ENCODE assay signal across 8 mouse cellular contexts in the genomic region with DNA sequence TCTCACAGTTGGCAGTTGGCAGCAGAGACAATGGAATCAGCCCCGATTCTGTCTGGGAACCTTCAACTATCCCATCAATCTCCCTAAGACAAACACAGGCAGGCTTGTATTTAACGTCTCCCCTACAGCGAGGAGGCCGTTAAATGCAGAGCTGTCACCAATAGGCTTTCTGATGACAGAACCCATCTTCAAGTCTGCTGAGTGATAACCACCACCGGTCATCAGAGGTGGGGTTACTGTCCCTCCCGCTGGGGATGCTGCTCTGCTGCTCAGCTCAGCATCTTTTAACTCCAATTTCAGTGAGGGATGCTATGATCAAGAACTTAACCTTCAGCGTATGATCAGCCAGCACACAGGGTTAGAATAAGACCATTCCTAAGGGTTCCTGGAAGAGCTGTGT. TPM values are rescaled to one million over a fixed set of nuclear protein-coding genes. Genes with fewer than 3 reads are reported as not detected.
DNase-seq lines count a peak whose midpoint lies in the region; ATAC-seq and TF ChIP-seq lines count a peak whose summit lies in the region.
"Had no signal": no experiment of that assay in that cellular context is flagged by ENCODE, and none has a peak within 500 bp of the region (broad histone marks: within the 10 kb centered on the region; RNA-seq: fewer than 3 reads in every experiment).

No protein-coding gene starts in this region.

- H3K4me2 ChIP-seq in lung, embryonic 15.5 days, result peak overlapping the region; percentile 97
- peak overlapping the region; percentile 98; the same call in 1 of the 2 replicates for H3K4me2 ChIP-seq in forebrain, postnatal 0 days (ENCODE audit: low read depth)
- H3K4me2 ChIP-seq in liver, embryonic 14.5 days (ENCODE audit: low read depth), result peak overlapping the region; percentile 87
- peak overlapping the region; percentile 99 for H3K4me2 ChIP-seq in stomach, embryonic 14.5 days (replicated peaks; ENCODE audit: low read depth, low read length)

- H3K4me3 ChIP-seq in lung, embryonic 15.5 days, result peak overlapping the region; percentile 68
- peak overlapping the region; percentile 70; the same call in 1 of the 2 replicates for H3K4me3 ChIP-seq in forebrain, postnatal 0 days (ENCODE audit: low read depth, low read length)
- H3K4me3 ChIP-seq in liver, embryonic 14.5 days (ENCODE audit: insufficient read depth in 1 of 2, low read depth in 2 of 2, low read length in 2 of 2), result peak overlapping the region; percentile 73 to 91
- H3K4me3 ChIP-seq in stomach, embryonic 14.5 days (ENCODE audit: low read depth, low read length), result peak overlapping the region; percentile 72

- no peak overlapping the region for H3K27ac ChIP-seq in lung, embryonic 15.5 days
- H3K27ac ChIP-seq in forebrain, postnatal 0 days (ENCODE audit: low read depth, low read length), result no peak overlapping the region
- peak overlapping the region; percentile 94 for H3K27ac ChIP-seq in liver, embryonic 14.5 days
- no peak overlapping the region for H3K27ac ChIP-seq in stomach, embryonic 14.5 days (ENCODE audit: low read length)

- no peak for ATAC-seq in lung, embryonic 15.5 days (ENCODE audit: borderline replicate concordance, extremely low read depth, low FRiP score, low TSS enrichment)
- no peak for ATAC-seq in forebrain, postnatal 0 days
- peak; percentile 57 for ATAC-seq in liver, embryonic 14.5 days (ENCODE audit: insufficient read depth)
- no peak for ATAC-seq in stomach, embryonic 14.5 days (ENCODE audit: insufficient number of reproducible peaks, insufficient read depth, low FRiP score, low read depth)
- ATAC-seq in granulocyte monocyte progenitor cell, adult 5-6 weeks (replicated peaks; ENCODE audit: poor library complexity, severe bottlenecking), result no peak

- no peaks in the 10 kb centered on the region for H3K36me3 ChIP-seq in lung, embryonic 15.5 days
- H3K36me3 ChIP-seq in forebrain, postnatal 0 days (ENCODE audit: insufficient read depth), result no peaks in the 10 kb centered on the region
- H3K36me3 ChIP-seq in liver, embryonic 14.5 days (replicated peaks; ENCODE audit: control insufficient read depth, insufficient read depth, low read depth), result peaks cover 21% of the 10 kb centered on the region
- H3K36me3 ChIP-seq in stomach, embryonic 14.5 days (ENCODE audit: control insufficient read depth, insufficient read depth, low read length), result no peaks in the 10 kb centered on the region

- no peak for TF ChIP-seq EP300 in liver, embryonic 14.5 days (IDR thresholded peaks at IDR 0.05; ENCODE audit: low read depth)

- WGBS in lung, embryonic 15.5 days, result 20% methylated on average over 7 of the region's 7 CpGs
- WGBS in forebrain, postnatal 0 days, result 21% methylated on average over 7 of the region's 7 CpGs
- WGBS in liver, embryonic 14.5 days (ENCODE audit: insufficient replicate concordance), result 7% methylated on average over 7 of the region's 7 CpGs
- 16% methylated on average over 7 of the region's 7 CpGs for WGBS in stomach, embryonic 14.5 days

- peaks cover 43% of the 10 kb centered on the region for H3K4me1 ChIP-seq in lung, embryonic 15.5 days
- H3K4me1 ChIP-seq in forebrain, postnatal 0 days (ENCODE audit: insufficient read depth), result 0 out of 2 replicates have a peak, but pooled peaks cover 18% of the 10 kb centered on the region
- peaks cover 44 to 46% of the 10 kb centered on the region in 2 experiments for H3K4me1 ChIP-seq in liver, embryonic 14.5 days (replicated peaks; ENCODE audit: control insufficient read depth in 2 of 2, insufficient read depth in 2 of 2, low read length in 1 of 2)
- H3K4me1 ChIP-seq in stomach, embryonic 14.5 days (ENCODE audit: control insufficient read depth, insufficient read depth, low read length), result peaks cover 20% of the 10 kb centered on the region

- no peak overlapping the region; the same call in 1 of the 2 replicates for H3K9ac ChIP-seq in lung, embryonic 15.5 days
- no peak overlapping the region for H3K9ac ChIP-seq in forebrain, postnatal 0 days
- peak overlapping the region; percentile 75 for H3K9ac ChIP-seq in liver, embryonic 14.5 days (replicated peaks)
- no peak overlapping the region for H3K9ac ChIP-seq in stomach, embryonic 14.5 days (replicated peaks; ENCODE audit: low read depth, low read length)

- TF ChIP-seq CTCF in forebrain, postnatal 0 days (IDR thresholded peaks at IDR 0.05; ENCODE audit: low read depth), result no peak
- no peak for TF ChIP-seq CTCF in liver, embryonic 14.5 days (IDR thresholded peaks at IDR 0.05; ENCODE audit: low read depth)

- peaks cover 24% of the 10 kb centered on the region for H3K27me3 ChIP-seq in lung, embryonic 15.5 days
- H3K27me3 ChIP-seq in forebrain, postnatal 0 days (ENCODE audit: insufficient read depth, low read length), result peaks cover 22% of the 10 kb centered on the region
- H3K27me3 ChIP-seq in liver, embryonic 14.5 days (ENCODE audit: control insufficient read depth, insufficient read depth, low read length), result peaks cover 18% of the 10 kb centered on the region
- H3K27me3 ChIP-seq in stomach, embryonic 14.5 days (ENCODE audit: control insufficient read depth, insufficient read depth, low read length), result no peaks in the 10 kb centered on the region; the same call in 1 of the 2 replicates

- H3K9me3 ChIP-seq in lung, embryonic 15.5 days, result no peaks in the 10 kb centered on the region
- H3K9me3 ChIP-seq in forebrain, postnatal 0 days (ENCODE audit: low read length), result no peaks in the 10 kb centered on the region
- H3K9me3 ChIP-seq in liver, embryonic 14.5 days (ENCODE audit: control insufficient read depth, low read length), result no peaks in the 10 kb centered on the region
- H3K9me3 ChIP-seq in stomach, embryonic 14.5 days (ENCODE audit: control insufficient read depth, low read depth, low read length), result no peaks in the 10 kb centered on the region

- no peak for DNase-seq in lung, postnatal 25 days (ENCODE audit: low spot score)
- no peak for DNase-seq in forebrain, postnatal 0 days
- peak in 2 of 3 experiments; percentile 52 to 64 for DNase-seq in liver, embryonic 14.5 days (ENCODE audit: low read depth in 3 of 3, low spot score in 3 of 3)
- no peak for DNase-seq in yolk sac, embryonic 10.5 days (ENCODE audit: low spot score)
- DNase-seq: adrenal gland, postnatal 10 days had no signal

RNA-seq across cellular contexts. Expression of a gene that starts 2.0 kb away (rescaled TPM):
- polyA plus RNA-seq in lung, embryonic 15.5 days (2015; fragmentation: Nextera tagmentation; extraction: Ambion mirVana), result 13.9 and 14.9 TPM in 2 replicates
- 3.5 and 3.7 TPM in 2 replicates for total RNA-seq in forebrain, postnatal 0 days (2014; rRNA removed)
- polyA plus RNA-seq in forebrain, postnatal 0 days (2015; fragmentation: Nextera tagmentation; extraction: Ambion mirVana), result 1.6 and 1.7 TPM in 2 replicates
- polyA plus RNA-seq in liver, embryonic 14.5 days (2012; rRNA removed), result 15.1 and 15.9 TPM in 2 replicates
- 28.0 and 29.2 TPM in 2 replicates for polyA plus RNA-seq in liver, embryonic 14.5 days (2014; fragmentation: Nextera tagmentation; extraction: Ambion mirVana)
- 12.1 and 15.5 TPM in 2 replicates for polyA plus RNA-seq in stomach, embryonic 14.5 days (2014; fragmentation: Nextera tagmentation; extraction: Ambion mirVana)
- total RNA-seq in granulocyte monocyte progenitor cell, adult 5-6 weeks (2014; fragmentation: Nextera tagmentation), result not detected in 2 replicates
- total RNA-seq in granulocyte monocyte progenitor cell, adult 5-6 weeks (2017), result 0.30 TPM in 1 of 2 replicates, not detected in the other

Comparison
In these comparisons a context has a peak if more than half of its experiments do, and no peak if none do; other contexts are left out.
1. DNase-seq: peak in liver, embryonic 14.5 days (2 of 3); none in lung, postnatal 25 days (single experiment), forebrain, postnatal 0 days (single experiment) and yolk sac, embryonic 10.5 days (single experiment).
2. Peak in every context shown above with its lines, with median percentiles within 50 percentile points of each other: H3K4me2 ChIP-seq and H3K4me3 ChIP-seq.